Mouse (Mus musculus): ENCODE data around the gene Ppp4r1.
A peak's percentile ranks its signal among the peaks of the same experiment; 100 is the strongest.

Gene Ppp4r1

DNA sequence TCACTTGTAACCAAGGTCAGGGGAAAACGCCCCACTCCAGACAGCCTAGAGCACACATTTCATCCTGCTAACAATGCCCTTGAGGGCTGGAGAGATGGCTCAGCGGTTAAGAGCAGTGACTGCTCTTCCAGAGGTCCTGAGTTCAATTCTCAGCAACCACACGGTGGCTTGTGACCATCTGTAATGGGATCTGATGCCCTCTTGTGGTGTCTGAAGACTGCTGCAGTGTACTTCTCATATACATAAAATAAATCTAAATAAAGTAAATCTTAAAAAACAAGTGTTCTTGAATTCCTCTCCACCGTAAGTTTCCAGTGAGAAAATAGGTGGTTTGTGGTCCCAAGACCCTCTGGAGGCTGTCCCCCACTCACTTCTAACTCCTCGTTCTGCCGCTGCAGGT lies 69.4 kb downstream of the Ppp4r1 start:
- DNase-seq (ENCODE audit: extremely low read depth, low read depth, low spot score) = no peak

DNA sequence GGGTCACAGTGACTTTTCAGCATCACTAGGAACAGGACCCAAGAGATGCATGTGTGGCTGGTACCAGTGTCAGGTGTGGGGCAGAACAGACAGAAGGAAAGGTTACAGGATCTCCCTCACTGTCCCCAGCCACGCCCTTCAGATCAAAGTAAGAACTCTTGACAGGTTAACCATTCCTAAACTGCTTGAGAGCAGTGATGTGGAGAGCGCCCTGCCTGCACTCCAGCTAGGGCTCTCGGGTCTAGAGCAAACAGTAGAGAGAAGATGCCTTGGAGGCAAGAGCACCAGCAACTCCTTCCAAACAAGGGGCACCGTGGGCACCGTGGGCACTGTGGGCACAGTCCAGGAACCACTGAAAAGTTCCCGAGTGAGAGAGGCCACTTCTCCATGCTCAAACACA lies 71.0 kb downstream of the Ppp4r1 start:
- no peak for DNase-seq (ENCODE audit: extremely low read depth, low read depth, low spot score)

DNA sequence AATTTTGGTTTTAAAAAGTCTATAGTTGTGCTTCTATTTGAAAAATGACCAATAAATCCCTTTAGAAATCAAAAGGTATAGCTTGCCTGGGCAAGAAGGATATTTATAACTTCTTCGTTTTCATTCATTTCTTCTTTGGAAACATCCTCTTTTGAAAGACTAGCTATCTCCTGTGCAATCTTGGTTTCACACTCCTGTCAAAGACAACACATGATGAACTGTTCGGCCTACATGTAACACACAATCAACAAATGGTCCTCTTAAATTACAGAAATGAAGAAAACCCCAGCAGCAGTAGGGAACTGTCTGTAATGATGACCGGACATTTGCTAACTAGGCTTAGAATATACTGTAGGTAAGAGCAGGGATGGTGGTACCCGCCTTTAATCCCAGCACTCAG lies 71.6 kb downstream of the Ppp4r1 start:
- no peak for DNase-seq (ENCODE audit: extremely low read depth, low read depth, low spot score)

DNA sequence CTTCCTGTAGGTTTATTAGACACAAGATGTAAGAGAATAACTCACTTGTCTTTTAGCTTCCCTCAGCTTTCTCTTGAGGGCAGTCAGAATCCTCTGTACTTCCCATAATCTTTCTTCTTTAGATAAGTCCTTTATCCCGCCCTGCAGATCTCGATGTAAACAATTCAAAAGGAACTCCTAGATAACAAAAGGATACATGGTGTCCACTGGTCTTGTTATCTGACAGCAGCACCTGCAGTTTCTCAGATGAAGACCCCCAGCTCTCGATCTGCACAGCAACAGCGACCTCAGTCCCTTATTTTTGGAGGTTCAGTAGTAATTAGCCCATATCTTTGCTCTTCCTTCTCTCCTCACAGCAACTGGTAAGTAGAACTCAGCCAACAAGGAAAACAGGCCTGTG lies 75.2 kb downstream of the Ppp4r1 start:
- no peak for DNase-seq (ENCODE audit: extremely low read depth, low read depth, low spot score)

DNA sequence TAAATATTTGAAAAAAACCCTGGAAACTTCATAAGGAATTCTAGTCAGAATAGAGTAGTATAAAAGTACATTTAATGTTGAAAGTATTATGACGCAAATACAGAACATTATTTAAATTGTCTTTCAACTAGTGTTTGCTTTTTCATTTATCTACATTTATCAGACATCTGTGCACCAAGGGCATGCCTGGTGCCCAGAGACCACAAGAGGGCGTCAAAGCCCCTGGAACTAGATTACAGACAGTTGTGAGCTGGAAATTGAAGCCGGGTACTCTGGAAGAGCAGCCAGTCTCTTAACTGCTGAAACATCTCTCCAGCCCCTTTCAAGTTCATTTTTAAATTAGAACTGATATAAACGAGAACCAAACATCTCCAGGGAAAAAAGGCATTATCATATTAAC lies 80.2 kb downstream of the Ppp4r1 start:
- DNase-seq (ENCODE audit: extremely low read depth, low read depth, low spot score) = no peak

DNA sequence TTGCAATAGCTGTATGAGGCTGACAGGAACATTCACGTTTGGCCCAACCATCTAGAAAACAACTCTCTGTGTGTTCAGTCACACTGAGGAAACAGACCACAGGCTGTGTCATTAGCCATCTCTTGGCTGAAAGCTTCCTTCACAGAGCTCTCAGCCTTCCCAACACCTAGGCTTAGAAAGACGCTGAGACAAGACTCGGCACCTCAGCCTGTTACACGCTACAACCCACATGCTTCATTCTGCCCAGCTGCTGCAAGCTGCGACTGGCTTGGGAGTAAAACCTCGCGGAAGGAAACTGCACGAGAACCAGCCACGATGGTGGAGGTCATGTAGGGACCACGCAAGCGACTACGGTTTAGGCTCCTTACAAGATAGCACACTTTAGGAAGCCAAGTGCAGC lies 81.5 kb downstream of the Ppp4r1 start:
- no peak for DNase-seq (ENCODE audit: extremely low read depth, low read depth, low spot score)

DNA sequence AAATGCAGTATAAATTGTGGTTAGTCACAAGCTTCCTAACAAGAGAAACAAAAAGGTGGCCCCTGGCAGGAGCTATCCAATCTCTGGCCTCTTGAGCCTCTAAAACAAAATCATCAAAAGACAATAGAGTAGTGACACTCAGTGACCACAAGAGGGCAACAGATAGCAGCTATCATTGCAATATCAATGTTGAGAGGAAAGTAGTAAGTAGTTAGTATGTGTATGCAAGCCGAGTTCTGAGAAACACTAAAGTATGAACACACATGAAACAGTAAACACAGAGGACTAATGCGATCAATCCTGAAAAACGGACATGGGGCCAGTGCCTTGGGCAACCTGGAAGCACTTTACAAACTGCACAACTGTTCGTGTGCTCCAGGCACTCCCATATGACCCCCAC lies 82.4 kb downstream of the Ppp4r1 start:
- DNase-seq (ENCODE audit: extremely low read depth, low read depth, low spot score) = no peak

DNA sequence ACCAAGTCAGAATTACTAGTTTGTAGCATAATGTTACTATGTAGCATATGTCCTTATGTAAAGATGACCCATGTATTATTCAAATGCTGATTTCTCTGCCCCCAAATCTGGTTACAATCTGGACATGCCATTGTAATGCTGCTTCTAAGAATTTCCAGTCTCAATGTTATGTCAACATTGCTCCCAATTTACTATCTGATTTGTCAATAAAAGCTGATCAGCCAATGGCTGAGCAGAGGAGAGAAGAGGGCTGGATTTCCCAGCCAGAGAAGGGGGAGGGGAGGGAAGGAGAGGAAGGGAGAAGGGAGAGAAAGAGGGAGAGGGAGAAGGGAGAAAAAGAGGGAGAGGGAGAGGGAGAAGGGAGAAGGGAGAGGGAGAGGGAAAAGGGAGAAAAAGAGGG lies 82.9 kb downstream of the Ppp4r1 start:
- no peak for DNase-seq (ENCODE audit: extremely low read depth, low read depth, low spot score)

DNA sequence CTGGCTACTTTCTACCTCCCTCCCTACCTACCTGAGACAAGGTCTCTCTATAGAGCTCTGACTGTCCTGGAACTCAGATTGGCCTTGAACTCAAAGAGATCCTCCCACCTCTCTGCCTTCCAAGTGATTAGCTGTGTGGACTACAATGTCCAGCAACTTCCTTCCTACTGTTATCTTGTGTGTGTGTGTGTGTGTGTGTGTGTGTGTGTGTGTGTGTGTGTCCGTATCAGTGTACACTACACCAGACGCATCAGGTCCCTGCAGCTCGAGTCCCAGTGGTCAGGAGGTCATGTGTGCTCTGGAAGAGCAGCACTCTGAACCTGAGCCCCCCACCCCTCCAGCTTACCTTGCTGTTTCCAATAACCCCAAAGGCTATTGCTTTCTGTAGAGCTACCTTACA lies 83.8 kb downstream of the Ppp4r1 start:
- no peak for DNase-seq (ENCODE audit: extremely low read depth, low read depth, low spot score)

DNA sequence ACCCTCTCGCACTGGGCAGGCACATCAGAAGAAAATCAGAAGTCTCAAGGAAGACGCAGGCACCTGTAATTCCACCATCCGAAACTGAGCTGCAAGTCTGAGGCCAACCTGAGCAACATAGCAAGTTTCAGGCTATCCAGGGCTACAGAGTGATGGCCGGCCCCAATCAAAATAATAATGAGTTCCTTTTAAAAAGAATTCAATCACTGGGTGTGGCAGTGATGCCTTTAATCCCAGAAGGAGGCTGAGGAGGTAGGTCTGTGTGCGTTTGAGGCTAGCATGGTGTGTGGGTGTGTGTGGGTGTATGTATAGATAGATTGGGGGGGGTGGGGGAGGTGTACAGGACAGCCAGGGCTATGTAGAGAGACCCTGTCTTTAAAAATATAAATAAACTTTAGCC lies 85.6 kb downstream of the Ppp4r1 start:
- DNase-seq (ENCODE audit: extremely low read depth, low read depth, low spot score) = no peak

DNA sequence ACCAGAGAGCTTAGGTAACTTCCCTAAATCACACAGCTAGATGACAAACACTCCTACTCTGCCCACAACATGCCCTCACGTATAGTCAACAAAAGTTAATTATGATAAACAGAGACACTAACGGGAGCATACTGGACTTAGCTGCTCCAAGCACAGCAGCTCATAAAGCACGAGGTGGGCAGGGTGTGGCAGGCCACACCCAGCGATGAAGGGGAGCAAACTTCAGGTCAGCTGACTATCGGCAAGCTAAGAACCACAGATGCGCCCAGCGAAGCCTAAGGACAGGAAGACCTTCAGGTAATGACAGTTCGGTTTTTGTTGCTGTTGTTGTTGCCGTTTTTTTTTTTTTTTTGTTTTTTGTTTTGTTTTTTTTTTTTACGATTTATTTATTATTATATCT lies 87.3 kb downstream of the Ppp4r1 start:
- no peak for DNase-seq (ENCODE audit: extremely low read depth, low read depth, low spot score)

DNA sequence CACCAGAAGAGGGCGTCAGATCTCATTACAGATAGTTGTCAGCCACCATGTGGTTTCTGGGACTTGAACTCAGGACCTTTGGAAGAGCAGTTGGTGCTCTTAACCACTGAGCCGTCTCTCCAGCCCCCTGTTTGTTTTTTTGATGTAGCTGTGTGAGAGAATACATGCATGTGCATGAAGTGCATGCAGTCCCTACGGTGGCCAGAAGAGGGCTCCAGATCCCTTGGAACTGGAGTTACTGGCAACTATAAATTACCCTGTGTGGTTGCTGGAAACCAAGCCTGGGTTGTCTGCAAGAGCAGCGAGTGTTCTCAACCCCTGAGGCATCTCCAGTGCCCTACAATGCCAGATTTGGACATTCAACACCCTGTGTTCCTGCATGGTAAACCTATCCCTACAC lies 87.8 kb downstream of the Ppp4r1 start:
- no peak for DNase-seq (ENCODE audit: extremely low read depth, low read depth, low spot score)

DNA sequence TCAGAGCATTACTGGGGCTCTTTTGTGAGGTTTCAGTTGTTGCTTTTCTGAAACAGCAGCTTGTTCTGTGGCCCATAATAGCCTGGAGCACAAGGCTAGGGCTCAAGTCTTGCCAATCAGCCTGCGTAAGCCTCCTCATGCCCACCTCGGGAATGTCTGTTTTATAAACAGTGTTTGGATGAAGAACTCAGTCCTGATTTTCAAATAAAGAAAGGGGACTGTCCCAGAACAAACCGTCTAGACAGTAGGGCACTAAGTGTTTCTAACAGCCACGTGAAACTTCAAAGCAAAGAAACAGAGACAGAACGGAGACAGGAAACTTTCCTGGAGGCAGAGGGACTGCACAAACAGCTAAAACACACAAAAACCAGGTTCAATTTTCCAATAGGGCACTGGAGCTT lies 89.3 kb downstream of the Ppp4r1 start:
- no peak for DNase-seq (ENCODE audit: extremely low read depth, low read depth, low spot score)

DNA sequence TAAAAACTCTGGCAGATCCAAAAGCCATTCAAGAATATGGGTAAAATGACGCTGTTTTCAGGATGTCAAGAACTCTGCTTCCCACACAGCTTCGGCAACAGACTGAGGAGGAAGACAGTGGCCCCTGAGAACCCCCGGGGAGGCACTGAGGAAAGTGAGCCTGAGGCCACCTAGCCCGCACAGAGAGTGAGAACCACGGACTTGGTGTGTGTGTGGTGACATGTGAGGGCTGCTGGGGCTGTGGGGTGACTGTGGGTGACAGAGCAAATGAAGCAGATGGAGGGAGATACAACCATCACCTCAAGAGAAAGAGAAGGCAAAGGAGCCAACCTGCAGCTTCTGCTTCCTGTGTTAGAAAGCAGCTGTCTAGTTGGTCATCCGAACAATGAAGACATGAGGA lies 89.7 kb downstream of the Ppp4r1 start:
- DNase-seq (ENCODE audit: extremely low read depth, low read depth, low spot score) = no peak

DNA sequence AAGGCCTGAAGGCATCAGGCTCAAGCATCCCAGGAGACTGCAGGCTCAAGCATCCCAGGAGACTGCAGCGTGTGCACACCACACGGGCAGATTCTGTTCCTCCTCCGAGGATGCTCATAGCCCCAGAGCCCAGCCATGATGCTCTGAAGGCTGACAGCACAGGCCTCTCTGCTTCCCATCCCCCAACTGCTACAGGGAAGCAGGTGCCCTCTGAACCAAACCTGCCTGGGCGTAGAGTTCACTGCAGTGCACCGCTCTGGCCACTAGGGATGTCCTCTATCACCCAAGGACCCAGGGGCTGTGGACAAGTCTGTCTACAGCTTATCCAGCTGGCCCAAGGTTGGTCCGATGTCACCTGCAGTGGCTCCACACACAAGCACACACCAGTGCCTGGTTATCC lies 90.3 kb downstream of the Ppp4r1 start:
- DNase-seq (ENCODE audit: extremely low read depth, low read depth, low spot score) = no peak

DNA sequence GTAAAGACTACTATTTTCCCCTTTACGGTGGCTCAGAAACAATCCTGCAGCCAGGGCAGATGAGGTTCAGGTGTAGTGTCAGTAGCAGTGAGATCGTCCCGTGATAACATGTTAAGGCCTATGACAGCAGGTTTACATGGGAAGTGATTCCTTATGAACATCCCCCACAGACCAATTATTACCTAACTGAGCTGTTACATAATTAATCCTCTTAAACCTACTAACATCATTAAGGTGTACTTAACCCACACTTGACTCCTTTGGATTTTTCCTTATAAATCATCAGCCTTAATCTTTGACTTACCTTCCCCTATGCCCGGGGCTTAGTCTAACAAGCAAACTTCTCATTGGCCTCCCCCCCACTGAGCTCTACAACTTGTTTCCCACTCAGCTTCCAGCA lies 90.8 kb downstream of the Ppp4r1 start:
- DNase-seq (ENCODE audit: extremely low read depth, low read depth, low spot score) = peak; percentile 72

DNA sequence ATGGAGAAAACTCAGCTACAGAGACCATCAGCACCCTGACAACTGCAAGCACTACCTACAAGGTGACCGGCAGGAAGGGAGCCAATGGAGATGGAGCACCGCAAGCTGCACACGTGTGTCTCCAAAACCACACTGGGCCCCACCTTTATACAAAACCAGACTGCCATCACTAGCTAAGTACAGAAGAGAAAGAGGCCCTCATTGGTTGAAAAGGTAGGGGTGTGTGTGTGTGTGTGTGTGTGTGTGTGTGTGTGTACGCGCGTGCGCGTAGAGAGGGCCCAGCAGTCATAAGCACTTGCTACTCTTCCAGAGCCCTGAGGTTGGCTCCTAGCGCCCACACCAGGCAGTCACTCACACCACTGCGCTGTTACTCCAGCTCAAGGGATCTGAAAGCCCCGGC lies 91.5 kb downstream of the Ppp4r1 start:
- no peak for DNase-seq (ENCODE audit: extremely low read depth, low read depth, low spot score)

DNA sequence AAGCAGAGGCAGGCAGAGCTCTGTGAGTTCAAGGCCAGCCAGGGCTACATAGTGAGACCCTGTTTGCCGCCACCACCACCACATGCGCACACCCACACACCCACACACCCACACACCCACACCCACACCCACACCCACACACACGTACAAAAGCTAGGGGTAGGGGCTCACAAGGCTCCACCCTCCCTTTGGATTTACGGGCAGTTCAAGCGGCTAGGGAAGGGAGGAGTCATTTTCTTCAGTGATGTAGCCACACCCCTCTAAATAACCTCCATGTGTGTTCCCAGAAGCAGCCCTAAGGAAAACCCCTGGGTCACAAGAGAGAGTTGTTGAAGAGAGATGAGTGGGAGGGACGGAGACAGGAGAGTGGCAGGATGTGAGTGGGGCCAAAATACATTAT lies 94.7 kb downstream of the Ppp4r1 start:
- DNase-seq (ENCODE audit: extremely low read depth, low read depth, low spot score) = no peak

DNA sequence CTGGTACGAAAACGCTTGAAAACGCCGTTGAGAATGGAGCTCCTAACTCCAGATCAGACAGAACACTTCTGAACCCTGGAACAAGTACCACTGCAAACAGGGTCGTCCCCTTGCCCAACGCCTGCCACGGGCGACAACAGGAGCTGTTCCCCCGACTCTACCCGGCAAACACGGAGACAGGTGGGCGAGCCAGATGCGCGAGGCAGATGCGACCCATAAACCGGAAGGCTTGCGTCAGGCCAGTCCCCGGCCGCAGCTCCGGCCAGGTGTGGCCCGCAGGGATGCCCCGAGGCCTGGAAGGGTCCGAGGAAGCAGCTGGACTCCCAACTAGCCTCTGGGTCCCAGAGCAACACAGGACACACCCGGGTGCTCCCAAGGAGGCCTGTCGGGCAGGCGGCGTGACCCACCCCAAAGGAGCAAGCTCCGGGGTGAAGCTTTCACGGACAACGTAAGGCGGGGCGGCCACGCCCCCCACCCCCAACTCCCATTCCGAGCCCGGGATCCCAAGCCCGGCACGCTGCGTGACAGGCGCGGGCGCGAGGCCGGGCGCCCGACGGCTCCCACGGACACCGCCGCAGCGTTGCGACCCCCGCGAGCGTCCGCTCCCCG lies 101.8 kb downstream of the Ppp4r1 start:
- no peak for DNase-seq (ENCODE audit: extremely low read depth, low read depth, low spot score)

DNA sequence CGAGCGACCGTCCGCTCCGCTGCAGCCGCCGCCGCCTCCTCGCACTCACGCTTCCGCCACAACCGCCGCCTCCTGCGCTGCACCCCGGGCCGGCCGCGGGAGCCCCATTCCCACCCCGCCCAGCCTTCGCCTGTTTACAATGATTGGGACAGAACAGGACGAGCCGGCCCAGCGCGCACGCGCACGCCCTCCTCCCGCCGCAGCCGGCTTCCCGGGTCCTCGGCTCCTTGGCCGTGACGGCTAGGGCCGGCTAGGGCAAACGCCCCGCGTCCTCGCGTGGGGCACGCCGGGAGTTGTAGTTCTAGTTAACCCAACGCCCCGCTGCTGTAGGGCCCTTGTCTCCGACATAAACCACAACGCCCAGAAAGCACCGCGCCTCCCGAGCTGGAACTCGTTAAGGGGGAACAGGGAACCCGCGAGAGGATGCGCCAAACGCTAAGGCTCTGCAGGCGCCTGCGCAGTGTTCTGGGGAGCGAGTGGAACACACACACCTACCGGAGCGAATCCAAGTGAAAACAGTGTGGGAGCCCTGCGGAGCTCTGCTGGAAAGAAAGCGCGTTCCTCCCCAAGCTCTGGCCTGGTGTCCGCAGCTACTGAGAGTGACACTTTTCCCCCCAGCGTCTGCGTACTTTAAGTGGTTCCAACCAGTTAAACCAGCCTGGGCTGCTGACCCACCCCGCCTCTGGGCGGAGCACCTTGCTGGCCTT lies 102.5 kb downstream of the Ppp4r1 start:
- DNase-seq (ENCODE audit: extremely low read depth, low read depth, low spot score) = peak; percentile 84

DNA sequence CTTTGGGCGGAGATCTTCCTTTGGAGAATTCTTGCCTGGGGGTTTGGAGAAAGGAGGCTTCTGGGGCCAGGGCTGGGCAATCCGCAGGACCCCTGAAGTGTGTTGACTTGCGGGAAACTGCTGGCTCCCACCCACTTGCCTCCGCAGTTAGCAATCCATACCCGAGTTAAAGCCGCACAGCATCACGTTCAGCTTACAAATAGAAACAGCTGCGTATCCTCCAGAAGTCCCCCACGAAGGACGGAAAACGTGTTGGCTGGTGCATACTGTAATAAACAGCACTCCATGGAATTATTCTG lies 103.0 kb downstream of the Ppp4r1 start:
- no peak for DNase-seq (ENCODE audit: extremely low read depth, low read depth, low spot score)

DNA sequence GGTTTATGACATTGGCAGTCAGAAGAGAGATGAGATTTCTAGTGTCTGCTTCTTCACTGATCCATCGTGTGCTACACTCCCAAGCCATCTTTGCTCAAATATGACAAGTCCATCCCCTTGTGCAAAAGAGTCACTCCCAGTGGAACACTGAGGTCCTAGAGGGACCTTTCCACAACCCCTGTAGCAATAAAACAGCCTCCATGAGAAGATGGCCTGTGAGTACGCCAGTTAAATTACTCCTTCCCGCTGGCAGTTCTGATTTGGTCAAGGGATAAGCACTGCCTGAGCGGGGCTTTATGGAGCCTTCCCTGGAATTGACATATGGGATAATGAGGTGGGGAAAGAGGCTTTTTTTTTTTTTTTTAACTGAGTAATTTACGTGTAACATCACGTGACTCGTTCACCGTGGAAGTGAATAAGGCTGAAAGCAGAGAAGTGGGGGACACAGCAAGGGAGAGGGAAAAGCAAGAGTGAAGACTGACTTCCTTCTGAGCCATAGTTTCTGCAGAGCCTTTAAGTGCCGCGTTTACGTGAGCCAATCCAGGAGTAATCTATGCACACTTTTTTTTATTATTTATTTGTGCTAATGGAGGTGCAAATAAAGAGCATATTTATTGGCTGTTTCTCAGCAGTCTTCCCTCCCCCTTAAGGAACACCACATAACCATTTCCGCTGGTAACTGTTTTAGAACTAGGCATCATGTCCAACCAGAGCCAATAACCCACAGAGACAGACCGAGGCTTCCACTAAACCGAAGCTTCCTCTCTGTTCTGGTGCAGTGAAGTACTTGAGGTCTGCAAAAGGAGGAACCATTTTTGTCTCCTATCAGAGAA lies 103.5 kb downstream of the Ppp4r1 start, which contains the start of gene Ralbp1:
TSS of gene Ralbp1 (minus strand) at position 102 of the 833 bp plus-strand sequence.
- DNase-seq (ENCODE audit: extremely low read depth, low read depth, low spot score) = no peak
